Mouse (Mus musculus) granulocyte monocyte progenitor cell, adult 5-6 weeks (primary cell): ENCODE data around the gene Agmo. TPM values are rescaled to one million over a fixed set of nuclear protein-coding genes. Genes with fewer than 3 reads are reported as not detected.

Experiments used
- ATAC-seq: replicated peaks from 2 replicates; pipeline ENCODE4 v1.8.0; 2016; ENCODE audit warnings: mild to moderate bottlenecking, moderate TSS enrichment, inconsistent platforms; ENCODE audit not compliant: poor library complexity, severe bottlenecking
- total RNA-seq, 2 experiments: library from RNA; stranded (forward) in 1 of 2; stranded (reverse) in 1 of 2; fragments of 200-712, 200-1000 nt in 1 of 2; fragments of >200 nt in 1 of 2; fragmentation: Nextera tagmentation in 1 of 2; gene quantifications; 2 replicates each; pipeline ENCODE4 v1.2.3; 2014 to 2017

Gene Agmo
- total RNA-seq, 2 experiments from 2014 or later, result 0.26 to 5.6 TPM

GRCm38 (mm10) chr12:37426350-37426749, 184.9 kb downstream of the Agmo start:
- ATAC-seq, result no peak

- no peak for ATAC-seq
Observed at GRCm38 (mm10) chr12:37426750-37427149, 185.3 kb downstream of the Agmo start.

- ATAC-seq, result no peak
Observed at GRCm38 (mm10) chr12:37434466-37434865, 193.0 kb downstream of the Agmo start.

DNA sequence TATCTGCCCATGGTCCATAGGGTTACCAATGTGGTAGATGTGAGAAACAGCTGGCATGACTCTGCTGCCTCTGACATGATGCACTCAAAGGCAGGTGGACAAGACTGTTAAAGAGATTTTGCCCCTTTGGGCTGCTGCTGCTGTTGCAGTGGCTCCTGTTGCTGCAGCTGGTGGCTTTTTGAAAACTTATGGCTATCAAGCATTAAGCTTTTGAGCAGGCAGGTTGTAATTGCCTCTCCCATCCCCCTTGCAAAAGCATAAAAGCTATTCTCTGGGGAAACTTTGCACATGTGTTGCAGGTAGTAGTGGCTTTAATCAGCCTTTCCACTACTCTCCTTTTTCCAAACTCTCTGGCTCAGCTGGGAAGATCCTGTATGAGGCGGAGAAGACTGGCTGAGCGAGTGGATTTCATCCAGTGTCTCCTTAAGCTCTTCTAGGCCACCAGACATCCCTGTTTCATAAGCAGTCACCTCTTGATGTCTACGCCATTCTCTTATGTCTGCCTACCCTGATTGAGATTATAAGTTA, 201.1 kb downstream of the Agmo start:
- no peak for ATAC-seq

- ATAC-seq, result no peak
Observed at GRCm38 (mm10) chr12:37445255-37445654, 203.8 kb downstream of the Agmo start.

DNA sequence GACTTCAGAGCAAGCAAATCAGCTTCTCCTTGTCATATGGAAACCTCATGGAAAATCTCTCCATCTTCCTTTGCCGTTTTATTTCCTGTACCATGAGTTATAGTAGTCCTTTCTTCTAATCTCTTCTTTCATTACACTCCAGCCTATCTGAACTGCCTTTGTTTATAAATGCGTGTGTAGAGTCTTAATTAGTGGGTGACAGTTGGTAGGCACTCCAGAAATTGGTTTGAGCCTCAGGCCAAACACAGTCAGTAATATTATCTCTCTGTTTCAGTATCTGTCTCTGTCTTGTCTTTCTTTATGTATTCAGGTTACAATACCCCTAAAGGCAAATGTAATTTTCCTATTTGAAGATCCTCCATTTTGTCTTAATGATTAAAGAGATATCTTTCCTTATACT, 208.2 kb downstream of the Agmo start:
- no peak for ATAC-seq

GRCm38 (mm10) chr12:37450366-37451156, 209.1 kb downstream of the Agmo start:
- ATAC-seq, result no peak; the same call in 1 of the 2 replicates

GRCm38 (mm10) chr12:37471631-37472030, 230.2 kb downstream of the Agmo start:
- no peak for ATAC-seq

GRCm38 (mm10) chr12:37476849-37477248, 235.4 kb downstream of the Agmo start:
- no peak for ATAC-seq

GRCm38 (mm10) chr12:37487991-37488390, 246.6 kb downstream of the Agmo start:
- no peak for ATAC-seq

- no peak for ATAC-seq
Observed at GRCm38 (mm10) chr12:37498871-37499270, 257.4 kb downstream of the Agmo start.

- no peak for ATAC-seq
Observed at GRCm38 (mm10) chr12:37507406-37507805, 266.0 kb downstream of the Agmo start.

DNA sequence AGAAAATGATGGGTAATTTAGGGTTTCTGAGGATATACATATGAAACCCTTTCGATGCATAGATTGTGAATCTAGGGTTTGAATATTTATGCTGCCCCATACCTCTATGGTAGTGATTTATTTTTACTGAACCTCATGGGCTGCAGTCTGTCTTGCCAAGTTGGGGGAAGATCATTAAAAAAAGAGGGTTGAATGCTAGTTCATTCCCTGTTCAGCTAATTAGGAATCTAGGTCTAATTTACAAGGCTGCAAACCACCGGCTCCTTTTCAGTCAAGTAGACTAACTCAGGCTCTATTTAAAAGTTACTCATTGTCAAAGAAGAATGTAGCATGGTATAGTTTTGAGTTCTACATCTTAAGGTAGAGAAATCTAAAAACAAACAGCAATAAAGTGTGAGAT, 266.4 kb downstream of the Agmo start:
- ATAC-seq, result no peak

GRCm38 (mm10) chr12:37521772-37522171, 280.3 kb downstream of the Agmo start:
- no peak for ATAC-seq

DNA sequence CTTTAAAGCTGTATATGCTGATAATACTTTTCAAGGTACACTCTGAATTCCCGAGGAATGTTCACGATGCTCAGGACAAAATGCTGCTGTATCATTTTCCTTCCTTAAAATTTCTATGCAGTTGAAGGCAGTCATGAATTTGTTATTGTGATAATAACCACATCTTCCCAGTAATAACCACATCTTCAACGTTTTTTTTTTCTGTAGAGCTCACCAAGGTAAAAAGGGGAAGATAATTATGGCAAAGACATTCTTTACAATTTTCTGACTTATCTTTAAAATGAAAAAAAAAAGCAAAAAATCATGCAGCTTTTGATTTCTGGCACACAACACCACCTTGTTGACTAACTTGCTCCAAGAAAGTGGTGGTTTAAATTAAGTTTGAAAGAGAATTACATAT, 283.2 kb downstream of the Agmo start:
- no peak for ATAC-seq

DNA sequence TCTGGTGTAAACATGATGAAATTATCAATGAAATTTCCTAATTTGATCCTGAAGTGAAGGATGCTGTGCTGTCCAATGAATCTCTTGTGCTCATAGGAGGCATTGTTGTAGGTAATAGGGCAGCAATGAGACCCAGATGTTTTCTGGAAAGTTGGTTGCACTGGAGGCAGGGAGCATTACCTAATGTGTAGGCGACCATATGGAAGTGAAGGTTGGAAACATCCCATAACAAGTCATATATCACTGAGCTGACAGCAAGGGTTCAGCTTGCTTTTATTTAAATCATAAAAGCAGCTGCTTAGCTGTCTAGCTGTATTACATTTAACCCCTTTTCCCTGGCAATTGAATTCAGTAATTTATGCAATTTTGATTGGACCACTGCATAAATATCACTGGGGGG, 299.6 kb downstream of the Agmo start:
- ATAC-seq, result no peak

GRCm38 (mm10) chr12:37558284-37558683, 316.8 kb downstream of the Agmo start:
- ATAC-seq, result no peak

GRCm38 (mm10) chr12:37565882-37566596, 324.6 kb downstream of the Agmo start:
- ATAC-seq, result no peak

- no peak for ATAC-seq
Observed at GRCm38 (mm10) chr12:37571922-37572321, 330.5 kb downstream of the Agmo start.

DNA sequence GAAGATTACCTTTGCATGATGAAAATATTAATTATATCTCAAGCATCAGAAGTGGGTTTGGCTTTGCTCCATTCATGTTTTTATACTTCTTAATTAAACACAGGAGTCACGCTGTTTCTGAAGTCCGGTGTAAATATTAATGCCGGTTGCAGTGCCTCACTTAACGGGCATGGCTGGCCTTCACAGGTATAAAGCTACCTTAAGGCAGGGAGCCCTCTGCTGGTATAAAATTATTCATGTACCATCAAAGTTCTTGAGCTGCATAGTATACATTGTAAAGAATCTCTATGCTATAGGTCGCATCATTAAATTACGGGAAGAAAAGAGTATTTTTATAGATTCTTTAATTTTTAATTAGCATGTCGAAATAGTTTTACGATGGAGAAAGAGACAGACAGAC, 341.3 kb downstream of the Agmo start:
- ATAC-seq, result no peak

DNA sequence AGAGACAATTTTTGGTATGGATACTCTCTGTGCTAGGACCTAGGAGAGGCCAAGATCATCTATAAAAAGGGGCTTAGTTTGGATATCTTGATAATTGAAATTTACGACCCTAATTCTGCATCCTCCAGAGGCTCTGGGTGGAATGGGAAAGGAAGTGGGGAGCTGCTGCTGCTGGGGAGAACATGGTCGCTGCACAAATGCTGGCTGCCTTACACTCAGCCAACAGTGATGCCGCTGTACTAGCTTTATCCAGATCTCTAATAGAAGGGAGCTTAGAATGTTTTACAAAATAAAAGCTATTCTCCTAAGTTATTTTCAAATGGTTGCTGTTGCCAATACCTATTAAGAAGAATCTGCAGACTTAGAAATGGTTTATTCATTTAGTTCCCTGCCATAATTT, 351.4 kb downstream of the Agmo start:
- no peak for ATAC-seq

DNA sequence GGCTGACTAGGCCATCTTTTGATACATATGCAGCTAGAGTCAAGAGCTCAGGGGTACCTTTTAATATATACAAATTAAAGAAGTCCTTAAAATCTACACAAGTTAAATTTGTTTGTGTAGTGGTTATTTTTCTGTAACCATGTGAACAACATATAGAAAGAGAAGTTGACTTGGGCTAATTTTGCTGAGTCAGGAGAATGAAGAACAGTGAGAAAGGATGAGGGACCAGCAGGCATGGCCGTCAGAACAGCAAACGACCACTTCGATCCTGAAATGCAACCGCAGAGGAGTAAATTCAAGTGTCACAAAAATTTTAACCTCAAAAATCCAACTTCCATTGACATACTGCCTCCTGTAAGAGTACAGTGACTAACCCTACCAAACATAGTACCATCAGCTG, 371.4 kb downstream of the Agmo start:
- ATAC-seq, result no peak
